Mouse (Mus musculus) kidney, embryonic 15.5 days (tissue): ENCODE results near the gene Pacsin2. TPM values are rescaled to one million over a fixed set of nuclear protein-coding genes. Genes with fewer than 3 reads are reported as not detected.

Experiments
- ATAC-seq: fragments of 200-750 bp; cut with Nextera tagmentation; replicated peaks from 2 replicates; pipeline ENCODE4 v1.8.0; 2017; ENCODE audit warnings: moderate TSS enrichment; ENCODE audit not compliant: low FRiP score
- H3K27ac ChIP-seq: fragments of 300-500 bp; sonication (generic); 2 replicates; pipeline ENCODE4 v1.5.1; 2015; ENCODE audit warnings: mild to moderate bottlenecking, inconsistent platforms
- H3K27me3 ChIP-seq: fragments of 300-500 bp; sonication (generic); 2 replicates; pipeline ENCODE4 v1.6.1; 2015; ENCODE audit warnings: inconsistent platforms
- H3K36me3 ChIP-seq: fragments of 300-500 bp; sonication (generic); 2 replicates; pipeline ENCODE4 v1.6.1; 2015; ENCODE audit warnings: inconsistent platforms
- H3K4me1 ChIP-seq: fragments of 300-500 bp; sonication (generic); 2 replicates; pipeline ENCODE4 v1.6.1; 2015; ENCODE audit warnings: inconsistent platforms
- H3K4me2 ChIP-seq: fragments of 300-500 bp; sonication (generic); 2 replicates; pipeline ENCODE4 v1.6.1; 2015; ENCODE audit warnings: moderate library complexity, mild to moderate bottlenecking, inconsistent platforms
- H3K4me3 ChIP-seq: fragments of 300-500 bp; sonication (generic); replicated peaks from 2 replicates; pipeline ENCODE4 v1.5.1; 2015; ENCODE audit warnings: mild to moderate bottlenecking, inconsistent platforms
- H3K9ac ChIP-seq: fragments of 300-500 bp; sonication (generic); 2 replicates; pipeline ENCODE4 v1.6.1; 2015; ENCODE audit warnings: mild to moderate bottlenecking, inconsistent platforms
- H3K9me3 ChIP-seq: fragments of 300-500 bp; sonication (generic); replicated peaks from 2 replicates; pipeline ENCODE4 v1.6.1; 2016; ENCODE audit warnings: inconsistent platforms
- WGBS: fragments of 180-500 bp; shearing (Covaris S2); methylation state at CpG from one replicate; pipeline ENCODE4 v1.1.7; 2015; ENCODE audit warnings: mixed read lengths; 5-methylcytosine and 5-hydroxymethylcytosine counted together
- polyA plus RNA-seq: library from polyadenylated mRNA; unstranded; fragments of >200 nt; fragmentation: Nextera tagmentation; extraction: Ambion mirVana; gene quantifications from 2 replicates; pipeline ENCODE4 v1.2.1, GENCODE M21; 2015

The Pacsin2 gene
- polyA plus RNA-seq, 1 experiment from 2014 or later, result 76.4 TPM

DNA sequence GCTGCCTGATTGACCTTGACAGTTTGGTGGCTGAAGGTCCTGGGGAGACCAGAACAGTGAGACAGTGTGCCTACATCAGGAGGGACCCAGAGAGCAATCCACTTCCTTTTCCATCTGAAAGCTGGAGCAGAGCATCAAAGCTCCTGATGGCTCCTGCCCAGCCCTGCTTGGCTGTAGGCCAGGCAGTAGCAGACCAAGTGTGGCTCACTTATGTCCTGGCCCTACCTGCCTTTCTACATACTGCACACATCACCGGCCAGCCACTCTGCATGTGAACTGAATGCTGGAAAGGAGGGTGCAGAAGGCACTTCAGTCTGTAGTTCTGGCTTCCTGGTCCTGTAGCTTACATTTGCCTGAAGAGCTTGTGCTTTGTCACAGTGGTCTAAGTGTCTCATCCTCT is 105.9 kb downstream of the Pacsin2 start:
- ATAC-seq, result no peak
- WGBS, result 90% methylated on average over 1 of the region's 1 CpGs
- no peak overlapping the region for H3K9ac ChIP-seq
- no peaks in the 10 kb centered on the region for H3K27me3 ChIP-seq
- H3K9me3 ChIP-seq, result no peaks in the 10 kb centered on the region
- H3K4me1 ChIP-seq, result no peaks in the 10 kb centered on the region
- H3K36me3 ChIP-seq, result no peaks in the 10 kb centered on the region
- no peak overlapping the region for H3K4me2 ChIP-seq
- H3K4me3 ChIP-seq, result no peak overlapping the region
- H3K27ac ChIP-seq, result no peak overlapping the region

DNA sequence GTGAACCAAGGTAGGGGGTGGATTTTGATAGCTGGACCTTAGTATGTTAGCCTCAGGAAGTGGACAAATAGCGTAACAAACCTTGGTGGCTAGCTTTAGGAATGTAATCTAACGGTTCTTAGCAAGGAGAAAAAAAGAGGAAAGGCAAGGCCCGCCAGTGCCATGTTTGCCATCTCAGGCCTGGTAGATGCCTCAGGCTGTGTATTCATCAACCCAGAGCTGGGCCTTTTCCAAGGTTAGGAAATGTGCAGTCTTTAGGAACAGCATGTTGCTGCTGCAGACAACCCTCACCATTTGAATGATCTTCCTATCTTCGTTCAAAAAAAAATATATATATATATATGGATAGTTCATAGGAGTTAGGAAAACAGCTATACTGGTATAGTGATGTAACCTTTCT is 112.9 kb downstream of the Pacsin2 start:
- Histone ChIP-seq H3K9me3 (no peaks in the 10 kb centered on the region), H3K4me3 (no peak overlapping the region), H3K9ac (no peak overlapping the region), H3K4me2 (no peak overlapping the region), H3K4me1 (peaks cover 18% of the 10 kb centered on the region), H3K36me3 (peaks cover 3% of the 10 kb centered on the region; the same call in 1 of the 2 replicates), H3K27me3 (no peaks in the 10 kb centered on the region), H3K27ac (no peak overlapping the region)
- WGBS, result 90% methylated on average over 4 of the region's 4 CpGs
- ATAC-seq, result no peak

DNA sequence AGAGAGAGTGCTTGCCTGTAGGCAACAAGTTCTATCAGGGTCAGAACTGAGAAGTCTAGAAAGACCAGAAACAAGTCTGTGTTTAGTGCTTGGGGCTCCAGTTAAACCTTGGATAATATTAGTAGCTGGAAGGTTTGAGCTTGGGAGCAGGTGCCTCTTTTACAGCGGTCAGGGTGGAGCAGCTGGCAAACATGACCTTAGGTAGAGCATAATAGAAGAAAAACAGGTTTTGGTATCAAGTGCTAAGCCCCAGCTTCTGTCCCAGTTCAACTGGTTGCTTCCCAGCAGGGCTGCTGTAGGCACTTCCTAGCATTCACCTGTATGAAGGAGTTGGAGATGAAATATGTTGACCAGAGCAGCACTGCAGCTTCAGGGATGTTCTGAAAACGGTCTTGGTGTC is 113.5 kb downstream of the Pacsin2 start:
- H3K4me3 ChIP-seq, result peak overlapping the region; percentile 82; the same call in 1 of the 2 replicates
- peak overlapping the region; percentile 86 for H3K4me2 ChIP-seq
- H3K36me3 ChIP-seq, result peaks cover 10% of the 10 kb centered on the region; the same call in 1 of the 2 replicates
- H3K4me1 ChIP-seq, result peaks cover 18% of the 10 kb centered on the region
- no peaks in the 10 kb centered on the region for H3K27me3 ChIP-seq
- 61% methylated on average over 2 of the region's 2 CpGs for WGBS
- H3K9me3 ChIP-seq, result no peaks in the 10 kb centered on the region
- no peak overlapping the region for H3K9ac ChIP-seq
- peak overlapping the region; percentile 74; the same call in 1 of the 2 replicates for H3K27ac ChIP-seq
- peak; percentile 9; the same call in 1 of the 2 replicates for ATAC-seq

DNA sequence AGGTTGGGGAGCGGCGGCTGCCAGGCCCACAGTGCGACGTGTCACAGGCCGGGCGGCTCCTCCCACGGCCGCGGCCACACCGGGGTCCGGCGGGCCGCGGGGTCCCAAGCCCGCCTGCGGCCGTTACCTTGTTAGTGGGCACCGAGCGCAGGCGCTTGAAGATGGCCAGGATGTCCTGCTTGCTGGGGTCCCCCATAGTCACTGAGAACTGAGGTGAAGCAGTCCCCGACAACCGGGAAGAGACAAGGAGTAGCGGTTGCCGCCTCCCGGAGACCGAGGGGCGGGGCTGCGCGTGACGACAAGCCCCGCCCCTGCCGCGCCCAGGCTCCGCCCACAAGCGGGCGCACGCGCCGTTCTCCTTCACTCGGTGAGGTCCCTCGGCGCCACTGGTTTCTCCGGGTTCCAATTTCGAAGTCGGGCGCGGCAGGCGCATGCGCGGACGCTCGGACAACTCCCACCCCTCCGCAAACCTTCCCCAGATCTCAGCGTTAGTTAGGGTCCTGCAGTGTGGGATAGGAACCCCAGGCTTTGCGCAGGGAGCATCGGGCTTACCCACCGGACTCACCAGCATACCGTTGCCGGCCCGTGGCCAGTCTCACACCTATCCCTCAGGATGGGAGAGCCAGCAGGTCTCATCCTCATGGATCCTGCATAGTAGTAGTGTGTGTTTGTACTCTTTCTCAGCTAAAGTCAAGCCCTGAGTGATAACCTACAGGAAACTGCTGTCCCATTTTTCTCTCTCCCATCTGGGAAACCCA is 114.3 kb downstream of the Pacsin2 start, which contains the start of gene Arfgap3:
Gene Arfgap3 (minus strand): TSS at position 294 of the 758 bp plus-strand sequence.
- peak within 1 kb of the TSS; percentile 83 for H3K9ac ChIP-seq
- H3K4me1 ChIP-seq, result peaks cover 18% of the 10 kb centered on the region
- no peaks in the 10 kb centered on the region for H3K9me3 ChIP-seq
- peak within 1 kb of the TSS; percentile 86 for H3K4me2 ChIP-seq
- ATAC-seq, result peak; percentile 94
- H3K27ac ChIP-seq, result peak within 1 kb of the TSS; percentile 74
- under 1% methylated on average over 58 of the region's 60 CpGs for WGBS
- peak within 1 kb of the TSS; percentile 82 for H3K4me3 ChIP-seq
- H3K36me3 ChIP-seq, result peaks cover 10% of the 10 kb centered on the region; the same call in 1 of the 2 replicates
- no peaks in the 10 kb centered on the region for H3K27me3 ChIP-seq

DNA sequence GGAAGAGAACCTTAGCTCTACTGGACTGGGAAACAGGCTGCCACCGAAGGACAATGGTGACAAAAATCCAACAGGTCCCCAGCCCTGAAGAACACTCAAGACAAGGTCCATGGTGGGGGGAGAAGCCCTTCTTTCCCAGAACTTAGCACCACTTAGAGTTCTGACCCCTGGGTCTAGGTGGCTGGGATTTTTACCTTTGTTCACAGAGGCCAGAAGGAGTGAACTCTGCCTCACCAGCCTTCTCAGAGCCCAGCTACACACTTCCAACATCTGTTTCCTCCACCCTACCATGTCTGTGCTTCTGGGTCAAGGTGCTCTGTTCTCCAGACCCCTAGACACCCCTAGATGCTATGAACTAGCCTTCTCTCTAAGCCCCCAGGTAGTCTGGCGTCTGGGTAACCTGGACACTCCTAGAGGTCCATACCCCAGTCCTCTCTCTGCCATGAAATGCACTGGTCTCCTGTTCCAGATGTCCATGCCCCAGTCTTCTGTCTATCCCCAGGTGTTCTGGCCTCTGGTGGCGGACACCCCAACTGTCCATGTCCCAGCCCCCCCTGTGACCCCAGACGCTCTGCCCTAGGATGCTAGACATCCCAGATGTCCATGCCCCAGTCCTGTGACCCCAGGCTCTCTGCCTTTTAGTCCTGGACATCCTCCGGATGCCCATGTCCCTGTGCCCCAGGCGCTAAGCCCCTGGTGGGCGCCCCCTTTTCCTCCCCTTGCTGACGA is 115.0 kb downstream of the Pacsin2 start:
- H3K4me1 ChIP-seq, result peaks cover 18% of the 10 kb centered on the region
- peak; percentile 27; the same call in 1 of the 2 replicates for ATAC-seq
- H3K9me3 ChIP-seq, result no peaks in the 10 kb centered on the region
- H3K36me3 ChIP-seq, result peaks cover 10% of the 10 kb centered on the region; the same call in 1 of the 2 replicates
- 0 out of 2 replicates have a peak overlapping the region, but pooled peaks have one; percentile 54 for H3K27ac ChIP-seq
- peak overlapping the region; percentile 86 for H3K4me2 ChIP-seq
- H3K9ac ChIP-seq, result peak overlapping the region; percentile 83
- H3K4me3 ChIP-seq, result peak overlapping the region; percentile 82
- WGBS, result 14% methylated on average over 8 of the region's 8 CpGs
- H3K27me3 ChIP-seq, result no peaks in the 10 kb centered on the region

DNA sequence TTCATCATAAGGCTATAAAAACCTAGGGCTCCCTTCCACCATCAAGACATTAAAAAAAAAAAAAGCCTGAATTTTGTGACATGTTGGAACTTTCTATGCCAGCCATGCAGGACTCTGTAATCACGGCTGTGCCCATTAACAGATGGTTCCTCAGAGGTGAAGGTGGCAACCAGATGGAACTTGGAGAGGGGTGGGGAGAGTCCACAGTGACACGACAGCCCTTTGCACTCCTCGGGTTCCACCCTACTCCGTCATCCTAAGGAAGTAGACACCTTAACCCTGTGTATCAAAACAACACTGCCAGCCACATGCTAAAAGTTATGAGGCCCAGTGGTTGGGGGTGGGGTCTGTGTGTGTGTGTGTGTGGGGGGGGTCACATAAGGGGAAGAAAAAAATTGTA is 115.7 kb downstream of the Pacsin2 start:
- no peak overlapping the region for H3K9ac ChIP-seq

DNA sequence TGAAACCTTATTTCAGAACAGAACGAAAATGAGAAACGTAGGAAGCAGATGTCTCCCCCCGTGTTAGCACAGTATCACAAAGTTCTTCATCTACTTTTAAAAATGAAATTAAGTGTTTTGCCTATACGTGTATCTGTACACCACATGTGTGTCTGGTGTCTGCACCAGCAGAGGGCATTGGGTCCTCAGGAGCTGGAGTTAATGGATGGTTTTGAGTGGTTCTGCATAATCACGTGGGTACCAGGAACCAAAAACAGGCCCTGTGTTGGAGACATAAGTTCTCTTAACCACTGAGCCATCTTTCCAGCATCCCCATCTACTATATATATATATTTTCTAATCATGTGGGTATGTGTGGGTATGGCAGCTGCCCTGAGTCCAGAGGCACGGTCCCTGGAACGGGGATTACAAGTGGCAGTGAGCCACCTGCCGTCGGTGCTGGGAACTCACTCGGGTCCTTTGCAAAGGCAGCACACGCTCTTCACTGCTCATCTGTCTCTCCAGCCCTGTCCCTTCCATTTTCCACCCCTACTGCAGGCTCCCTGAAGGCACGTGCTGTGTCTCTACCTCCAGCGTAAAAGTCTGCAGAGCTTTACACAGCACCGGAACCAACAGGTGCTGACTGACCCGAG is 118.4 kb downstream of the Pacsin2 start:
- Histone ChIP-seq H3K9ac (no peak overlapping the region), H3K27me3 (no peaks in the 10 kb centered on the region), H3K36me3 (peaks cover 26% of the 10 kb centered on the region), H3K27ac (no peak overlapping the region), H3K4me1 (peaks cover 18% of the 10 kb centered on the region), H3K9me3 (no peaks in the 10 kb centered on the region), H3K4me3 (no peak overlapping the region), H3K4me2 (no peak overlapping the region)
- no peak for ATAC-seq
- WGBS, result 91% methylated on average over 15 of the region's 15 CpGs

More for the DNA sequence above, 115.7 kb downstream of the Pacsin2 start:
- Histone ChIP-seq H3K4me1 (peaks cover 18% of the 10 kb centered on the region), H3K27me3 (no peaks in the 10 kb centered on the region), H3K27ac (no peak overlapping the region), H3K4me2 (peak overlapping the region; percentile 86), H3K36me3 (peaks cover 10% of the 10 kb centered on the region; the same call in 1 of the 2 replicates), H3K9me3 (no peaks in the 10 kb centered on the region), H3K4me3 (peak overlapping the region; percentile 82)
- WGBS, result 41% methylated on average over 4 of the region's 4 CpGs
- ATAC-seq, result no peak

DNA sequence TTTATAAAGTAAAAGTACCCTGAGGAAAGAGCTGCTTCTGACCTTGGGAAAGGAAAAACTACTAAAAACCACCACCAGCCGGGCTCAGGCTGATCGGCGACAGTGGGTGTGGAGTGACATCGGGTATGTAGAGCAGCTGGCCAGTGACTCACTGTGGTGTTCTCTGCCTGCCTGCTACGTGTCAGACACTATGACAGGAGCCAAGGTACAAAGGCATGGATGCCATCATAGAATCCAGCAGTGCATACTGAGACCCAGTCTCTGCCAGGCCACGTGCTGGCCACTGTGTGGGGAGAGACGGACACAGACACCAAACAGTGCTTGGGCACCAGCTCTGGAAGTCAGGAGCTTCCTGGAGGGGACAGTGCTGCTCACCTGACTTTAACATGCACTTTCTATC is 119.5 kb downstream of the Pacsin2 start:
- Histone ChIP-seq H3K9ac (no peak overlapping the region), H3K27me3 (no peaks in the 10 kb centered on the region), H3K4me2 (no peak overlapping the region), H3K27ac (no peak overlapping the region), H3K4me1 (peaks cover 13% of the 10 kb centered on the region), H3K9me3 (no peaks in the 10 kb centered on the region), H3K4me3 (no peak overlapping the region), H3K36me3 (peaks cover 34% of the 10 kb centered on the region)
- WGBS, result 75% methylated on average over 7 of the region's 7 CpGs
- no peak for ATAC-seq

DNA sequence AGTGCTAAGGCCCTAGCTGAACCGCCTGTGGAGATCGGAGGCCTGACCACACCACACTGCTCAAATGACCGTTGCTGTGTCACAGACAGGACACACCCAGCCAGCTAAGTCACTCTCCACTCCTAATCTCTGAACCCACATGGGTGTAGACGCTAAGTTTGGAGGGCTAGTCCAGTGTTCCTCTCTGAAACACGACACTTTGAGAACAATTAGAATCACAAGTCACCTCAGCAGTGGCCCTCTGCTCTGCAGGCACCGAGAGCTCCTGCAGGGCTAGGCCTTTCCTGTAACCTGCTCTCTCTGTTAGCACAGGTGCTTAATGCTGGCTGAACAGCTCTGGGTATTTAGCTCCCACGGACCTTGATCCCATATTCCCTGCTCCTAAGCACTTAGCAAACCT is 120.2 kb downstream of the Pacsin2 start:
- no peaks in the 10 kb centered on the region for H3K27me3 ChIP-seq
- no peak overlapping the region for H3K27ac ChIP-seq
- no peak overlapping the region for H3K4me3 ChIP-seq
- 20% methylated on average over 7 of the region's 7 CpGs for WGBS
- H3K36me3 ChIP-seq, result peaks cover 34% of the 10 kb centered on the region
- no peak overlapping the region for H3K9ac ChIP-seq
- no peaks in the 10 kb centered on the region for H3K9me3 ChIP-seq
- H3K4me2 ChIP-seq, result no peak overlapping the region
- peak; percentile 64; the same call in 1 of the 2 replicates for ATAC-seq
- H3K4me1 ChIP-seq, result peaks cover 7% of the 10 kb centered on the region

DNA sequence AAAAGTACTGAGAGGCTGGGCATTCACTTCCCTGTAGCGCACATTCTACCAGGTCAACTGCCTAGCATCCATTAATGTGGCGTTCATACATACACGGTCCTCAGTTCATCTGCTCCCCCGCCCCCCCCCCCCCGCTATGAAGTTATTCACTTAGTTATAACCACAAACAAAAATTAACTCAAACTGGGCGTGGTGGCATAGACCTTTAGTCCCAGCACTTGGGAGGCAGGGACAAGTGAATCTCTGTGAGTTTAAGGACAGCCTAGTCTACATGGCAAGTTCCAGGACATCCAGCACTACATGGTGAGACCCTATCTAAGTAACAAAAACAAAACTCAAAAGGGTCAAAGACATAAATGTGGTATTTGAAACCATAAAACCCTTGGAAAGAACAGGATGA is 125.5 kb downstream of the Pacsin2 start:
- H3K27me3 ChIP-seq, result no peaks in the 10 kb centered on the region
- H3K36me3 ChIP-seq, result peaks cover 60% of the 10 kb centered on the region
- no peak overlapping the region for H3K4me2 ChIP-seq
- H3K27ac ChIP-seq, result 0 out of 2 replicates have a peak overlapping the region, but pooled peaks have one; percentile 30
- H3K9me3 ChIP-seq, result no peaks in the 10 kb centered on the region
- H3K9ac ChIP-seq, result no peak overlapping the region
- peaks cover 4% of the 10 kb centered on the region; the same call in 1 of the 2 replicates for H3K4me1 ChIP-seq
- H3K4me3 ChIP-seq, result no peak overlapping the region
- 87% methylated on average over 6 of the region's 6 CpGs for WGBS
- no peak for ATAC-seq

DNA sequence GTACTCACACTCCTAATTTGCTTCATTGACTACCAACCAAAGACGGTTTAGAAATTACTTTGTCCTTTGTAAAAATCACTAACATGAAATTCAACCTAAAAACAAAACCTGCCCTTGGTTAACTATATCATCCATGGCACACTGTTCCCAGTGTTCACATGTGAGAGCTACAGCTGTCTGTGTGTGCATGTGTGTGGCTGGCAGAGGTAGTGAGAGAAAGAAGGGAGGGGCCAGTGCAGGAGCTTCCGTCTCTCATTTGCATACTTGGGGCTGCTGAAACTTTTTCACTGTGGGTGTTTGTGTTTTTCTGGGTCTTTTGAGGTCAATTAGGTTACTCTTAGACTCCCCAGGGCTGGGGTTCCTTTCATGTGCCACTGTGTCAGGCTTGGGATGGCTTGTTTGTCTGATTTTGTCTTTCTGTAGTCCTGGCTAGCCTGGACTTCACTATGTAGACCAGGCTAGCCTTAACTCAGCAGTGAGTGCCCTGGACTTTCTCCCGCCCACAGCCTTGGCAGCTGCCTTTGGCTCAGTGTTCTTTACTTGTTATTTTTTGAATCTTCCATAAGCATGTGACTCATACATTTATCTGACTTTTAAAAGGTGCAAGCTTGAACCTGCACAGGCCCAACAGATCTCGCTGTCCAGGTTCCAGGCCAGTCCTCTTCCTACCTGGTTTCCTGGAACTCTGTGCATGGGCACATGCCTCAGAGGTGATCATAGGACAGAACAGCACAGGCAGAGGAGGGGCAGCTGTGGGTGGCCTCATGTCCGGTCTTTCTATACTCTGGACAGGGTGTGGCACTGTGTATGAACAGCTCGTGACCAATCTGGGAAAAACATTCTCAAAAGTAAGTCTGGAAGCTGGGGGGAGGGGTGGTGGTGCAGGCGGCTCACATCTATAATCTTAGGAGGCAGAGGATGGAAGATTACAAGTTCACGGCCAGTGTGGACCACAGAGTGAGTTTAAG is 126.2 kb downstream of the Pacsin2 start:
- 79% methylated on average over 8 of the region's 8 CpGs for WGBS
- no peak overlapping the region for H3K4me3 ChIP-seq
- peaks cover 4% of the 10 kb centered on the region; the same call in 1 of the 2 replicates for H3K4me1 ChIP-seq
- H3K27me3 ChIP-seq, result no peaks in the 10 kb centered on the region
- H3K4me2 ChIP-seq, result no peak overlapping the region
- no peaks in the 10 kb centered on the region for H3K9me3 ChIP-seq
- 0 out of 2 replicates have a peak overlapping the region, but pooled peaks have one; percentile 34 for H3K27ac ChIP-seq
- H3K36me3 ChIP-seq, result peaks cover 67% of the 10 kb centered on the region
- no peak overlapping the region for H3K9ac ChIP-seq
- peak; percentile 49; the same call in 1 of the 2 replicates for ATAC-seq
